Mouse (Mus musculus): ENCODE results near the gene Calml4. TPM values are rescaled to one million over a fixed set of nuclear protein-coding genes. Genes with fewer than 3 reads are reported as not detected.

The Calml4 gene
- total and polyA plus RNA-seq, 3 experiments = 0.62 to 4.6 TPM; not detected in 1

- DNase-seq (ENCODE audit: low read depth, low spot score) = no peak
- peaks cover 12 to 31% of the 10 kb centered on the region in 2 experiments for H3K4me1 ChIP-seq (ENCODE audit: control insufficient read depth in 1 of 2, insufficient read depth in 2 of 2, low read length in 2 of 2)
These were observed 37.1 kb upstream of the Calml4 start for GRCm38 (mm10) chr9:62820829-62821228.

DNA sequence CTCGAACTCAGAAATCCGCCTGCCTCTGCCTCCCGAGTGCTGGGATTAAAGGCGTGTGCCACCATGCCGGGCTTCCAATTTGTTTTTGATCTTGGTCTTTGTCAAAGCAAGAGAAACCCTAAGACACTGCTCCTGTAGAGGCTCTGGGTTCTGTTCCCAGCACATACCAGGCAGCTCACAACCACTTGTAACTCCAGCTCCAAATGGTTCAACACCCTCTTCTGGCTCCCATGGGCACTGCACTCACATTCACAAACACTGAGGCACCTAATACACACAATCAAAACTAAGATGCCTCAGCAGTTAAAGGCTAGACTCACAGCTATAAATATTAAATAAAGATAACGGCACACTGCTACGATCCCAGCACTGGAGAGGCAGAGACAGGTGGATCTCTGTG, 36.1 kb upstream of the Calml4 start:
- Histone ChIP-seq H3K9ac (ENCODE audit: control insufficient read depth, low read depth, low read length, poor library complexity, severe bottlenecking) (no peak overlapping the region), H3K79me2 (ENCODE audit: control insufficient read depth, insufficient read depth, low read length, poor library complexity) (no peaks in the 10 kb centered on the region; the same call in 1 of the 2 replicates), H3K36me3 (ENCODE audit: control insufficient read depth in 1 of 2, insufficient read depth in 2 of 2, low read length in 2 of 2) (peaks cover 0 to 24% of the 10 kb centered on the region in 2 experiments; a peak in 2 of 4 replicates), H3K27ac (ENCODE audit: control insufficient read depth, low read depth, low read length) (no peak overlapping the region), H3K4me1 (ENCODE audit: control insufficient read depth in 1 of 2, insufficient read depth in 2 of 2, low read length in 2 of 2) (peaks cover 16 to 29% of the 10 kb centered on the region in 2 experiments), H3K4me3 (ENCODE audit: control insufficient read depth in 1 of 2, insufficient read depth in 1 of 2, low read depth in 2 of 2, low read length in 2 of 2) (no peak overlapping the region), H3K27me3 (ENCODE audit: control insufficient read depth in 1 of 2, insufficient read depth in 2 of 2, low read length in 2 of 2) (no peaks in the 10 kb centered on the region), H3K9me3 (replicated peaks; ENCODE audit: insufficient read depth, low read length) (no peaks in the 10 kb centered on the region)
- TF ChIP-seq MXI1 (IDR thresholded peaks at IDR 0.05; ENCODE audit: low read depth, low read length) (no peak), CTCF (IDR thresholded peaks at IDR 0.05 in 2 of 3, conservative IDR thresholded peaks at IDR 0.05 in 1 of 3; ENCODE audit: control insufficient read depth in 1 of 3, insufficient read depth in 1 of 3, low read depth in 2 of 3, low read length in 3 of 3, poor library complexity in 1 of 3, severe bottlenecking in 1 of 3) (peak in 1 of 3 experiments; percentile 5; a peak in 1 of 6 replicates), ZKSCAN1 (IDR thresholded peaks at IDR 0.05; ENCODE audit: low read depth, low read length) (no peak), ZNF384 (IDR thresholded peaks at IDR 0.05; ENCODE audit: low read depth, low read length) (no peak)
- no peak for DNase-seq (ENCODE audit: low read depth, low spot score)

More at GRCm38 (mm10) chr9:62820829-62821228, 37.1 kb upstream of the Calml4 start:
- Histone ChIP-seq H3K36me3 (ENCODE audit: control insufficient read depth in 1 of 2, insufficient read depth in 2 of 2, low read length in 2 of 2) (peaks cover 0 to 22% of the 10 kb centered on the region in 2 experiments; a peak in 2 of 4 replicates), H3K27ac (ENCODE audit: control insufficient read depth, low read depth, low read length) (no peak overlapping the region), H3K9ac (ENCODE audit: control insufficient read depth, low read depth, low read length, poor library complexity, severe bottlenecking) (no peak overlapping the region), H3K79me2 (ENCODE audit: control insufficient read depth, insufficient read depth, low read length, poor library complexity) (no peaks in the 10 kb centered on the region), H3K27me3 (ENCODE audit: control insufficient read depth in 1 of 2, insufficient read depth in 2 of 2, low read length in 2 of 2) (no peaks in the 10 kb centered on the region), H3K4me3 (ENCODE audit: control insufficient read depth in 1 of 2, insufficient read depth in 1 of 2, low read depth in 2 of 2, low read length in 2 of 2) (no peak overlapping the region), H3K9me3 (replicated peaks; ENCODE audit: insufficient read depth, low read length) (no peaks in the 10 kb centered on the region)
- no peak for TF ChIP-seq UBTF (IDR thresholded peaks at IDR 0.05; ENCODE audit: borderline replicate concordance, insufficient read depth, low read depth, low read length)
- no peak for TF ChIP-seq ZKSCAN1 (IDR thresholded peaks at IDR 0.05; ENCODE audit: low read depth, low read length)
- TF ChIP-seq GATA1 (IDR thresholded peaks at IDR 0.05; ENCODE audit: low read depth, low read length) = no peak
- no peak for TF ChIP-seq BHLHE40 (IDR thresholded peaks at IDR 0.05; ENCODE audit: borderline replicate concordance, low read depth, low read length)
- TF ChIP-seq TAL1 (IDR thresholded peaks at IDR 0.05; ENCODE audit: low read length) = no peak
- no peak for TF ChIP-seq USF1 (IDR thresholded peaks at IDR 0.05; ENCODE audit: low read depth, low read length)
- TF ChIP-seq JUND (IDR thresholded peaks at IDR 0.05; ENCODE audit: low read depth, low read length) = no peak
- TF ChIP-seq MYC (IDR thresholded peaks at IDR 0.05; ENCODE audit: low read depth, low read length) = no peak
- no peak for TF ChIP-seq CTCF (IDR thresholded peaks at IDR 0.05 in 2 of 3, conservative IDR thresholded peaks at IDR 0.05 in 1 of 3; ENCODE audit: control insufficient read depth in 1 of 3, insufficient read depth in 1 of 3, low read depth in 2 of 3, low read length in 3 of 3, poor library complexity in 1 of 3, severe bottlenecking in 1 of 3)
- no peak for TF ChIP-seq E2F4 (IDR thresholded peaks at IDR 0.05; ENCODE audit: borderline replicate concordance, low read depth, low read length)
- TF ChIP-seq RAD21 (IDR thresholded peaks at IDR 0.05; ENCODE audit: low read depth, low read length) = no peak
- no peak for TF ChIP-seq RCOR1 (IDR thresholded peaks at IDR 0.05; ENCODE audit: low read depth, low read length)
- no peak for TF ChIP-seq MEF2A (IDR thresholded peaks at IDR 0.05; ENCODE audit: extremely low read depth, insufficient replicate concordance, low read depth, low read length, poor library complexity, severe bottlenecking)
- TF ChIP-seq NELFE (IDR thresholded peaks at IDR 0.05; ENCODE audit: low read depth, low read length) = no peak
- no peak for TF ChIP-seq USF2 (IDR thresholded peaks at IDR 0.05; ENCODE audit: borderline replicate concordance in 1 of 2, insufficient read depth in 1 of 2, low read depth in 1 of 2, low read length in 2 of 2)

Data from MEL (cell line).